Mouse (Mus musculus) spleen, adult 2 months (tissue): Measurements from ENCODE around the gene Uxt. TPM values are rescaled to one million over a fixed set of nuclear protein-coding genes. Genes with fewer than 3 reads are reported as not detected.

ENCODE experiments used
- DNase-seq, 2 experiments: peaks; one replicate each; pipeline versions ENCODE4 v3.0.0 to v3.0.0-alpha.2; 2012 to 2021; ENCODE audit warnings: low spot score in 2 of 2, low read depth in 1 of 2
- H3K27ac ChIP-seq: fragments of 200-500 bp; 2 replicates; pipeline ENCODE4 v1.5.1; 2012; ENCODE audit warnings: low read length, inconsistent platforms; ENCODE audit not compliant: insufficient read depth
- H3K27me3 ChIP-seq: fragments of 200-500 bp; 2 replicates; pipeline ENCODE4 v1.6.1; 2012; ENCODE audit warnings: mild to moderate bottlenecking, moderate library complexity, low read length, inconsistent platforms; ENCODE audit not compliant: control insufficient read depth, insufficient read depth
- H3K36me3 ChIP-seq: fragments of 200-500 bp; 2 replicates; pipeline ENCODE4 v1.6.1; 2012; ENCODE audit warnings: mild to moderate bottlenecking, low read length, inconsistent platforms; ENCODE audit not compliant: control insufficient read depth, insufficient read depth
- H3K4me1 ChIP-seq: fragments of 200-500 bp; 2 replicates; pipeline ENCODE4 v1.6.1; 2011; ENCODE audit warnings: inconsistent platforms; ENCODE audit not compliant: control insufficient read depth, insufficient read depth, insufficient read length
- H3K4me3 ChIP-seq: fragments of 200-500 bp; 2 replicates; pipeline ENCODE4 v1.5.1; 2011; ENCODE audit warnings: mild to moderate bottlenecking, inconsistent platforms; ENCODE audit not compliant: insufficient read depth, insufficient read length; ENCODE audit errors: extremely low read depth
- CTCF ChIP-seq: fragments of 200-500 bp; IDR thresholded peaks from 2 replicates; pipeline ENCODE4 v1.5.1; 2011; ENCODE audit warnings: mild to moderate bottlenecking, inconsistent platforms; ENCODE audit not compliant: insufficient read depth, insufficient read length, insufficient replicate concordance; ENCODE audit errors: extremely low read depth
- POLR2A ChIP-seq: fragments of 200-500 bp; IDR thresholded peaks from 2 replicates; pipeline ENCODE4 v1.6.1; 2011; ENCODE audit warnings: low read depth, low read length, inconsistent platforms
- WGBS: fragments of 180-500 bp; shearing (Covaris S2); methylation state at CpG from one replicate; pipeline ENCODE4 v1.1.7; 2018; 5-methylcytosine and 5-hydroxymethylcytosine counted together
- polyA plus RNA-seq: library from polyadenylated mRNA; depleted of rRNA; stranded (reverse); fragments of >200 nt; gene quantifications from 2 replicates; pipeline ENCODE4 v1.2.3, GENCODE M21; 2012

The Uxt gene
- polyA plus RNA-seq, 1 experiment: 8.0 TPM

GRCm38 (mm10) chrX:20929859-20930258, 32.0 kb downstream of the Uxt start:
- Histone ChIP-seq H3K4me3 (no peak overlapping the region), H3K4me1 (peaks cover 11% of the 10 kb centered on the region; the same call in 1 of the 2 replicates), H3K36me3 (peaks cover 11% of the 10 kb centered on the region; the same call in 1 of the 2 replicates), H3K27ac (no peak overlapping the region), H3K27me3 (no peaks in the 10 kb centered on the region)
- no peak for DNase-seq
- TF ChIP-seq CTCF (no peak), POLR2A (no peak)
- 42% methylated on average over 1 of the region's 1 CpGs for WGBS

DNA sequence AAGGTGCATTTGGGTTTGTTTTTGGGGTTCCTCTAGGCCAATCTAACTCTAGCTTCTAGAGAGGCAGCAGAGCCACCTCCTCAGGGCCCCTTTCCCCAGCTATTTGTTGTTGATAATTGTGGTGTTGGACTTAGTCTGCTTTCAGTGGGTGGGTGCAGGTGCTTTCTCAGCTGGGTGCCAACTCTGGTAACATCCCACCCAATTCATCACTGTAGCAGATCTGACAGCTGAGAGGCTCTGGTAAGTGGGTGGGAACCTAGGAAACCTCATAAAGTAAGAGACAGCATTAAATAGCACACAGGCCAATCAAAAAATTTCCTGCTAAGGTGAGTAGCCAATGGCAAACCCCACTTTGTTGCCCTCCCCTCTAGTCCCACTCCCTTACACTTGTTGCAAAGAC, 36.8 kb downstream of the Uxt start:
- Histone ChIP-seq H3K27ac (no peak overlapping the region), H3K4me1 (peaks cover 7% of the 10 kb centered on the region), H3K36me3 (peaks cover 11% of the 10 kb centered on the region; the same call in 1 of the 2 replicates), H3K4me3 (no peak overlapping the region), H3K27me3 (no peaks in the 10 kb centered on the region; the same call in 1 of the 2 replicates)
- DNase-seq: no peak
- TF ChIP-seq POLR2A (no peak), CTCF (no peak)

DNA sequence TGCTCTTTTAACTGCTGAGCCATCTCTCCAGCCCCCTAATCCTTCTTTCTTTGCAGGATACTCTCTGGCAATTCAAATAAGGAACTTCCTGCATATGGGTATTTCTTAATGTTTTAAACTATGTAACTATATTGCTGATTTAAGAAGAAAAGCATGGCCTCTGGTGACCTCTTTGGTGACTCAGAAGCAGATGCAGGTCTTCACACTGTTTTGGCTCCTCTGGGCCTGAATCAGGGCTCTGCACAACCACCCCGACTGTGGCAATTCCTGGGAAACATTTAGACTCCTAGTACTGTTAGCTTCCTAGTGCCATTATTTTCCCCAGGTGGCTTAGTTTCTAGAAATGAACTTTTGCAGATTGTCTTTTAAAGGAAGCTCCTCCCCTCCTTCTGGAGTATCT, 38.3 kb downstream of the Uxt start:
- H3K36me3 ChIP-seq: peaks cover 11% of the 10 kb centered on the region; the same call in 1 of the 2 replicates
- TF ChIP-seq CTCF (no peak), POLR2A (no peak)
- H3K4me1 ChIP-seq: peaks cover 7% of the 10 kb centered on the region
- no peak for DNase-seq
- H3K4me3 ChIP-seq: no peak overlapping the region
- H3K27ac ChIP-seq: no peak overlapping the region
- whole genome bisulfite sequencing: 62% methylated on average over 1 of the region's 1 CpGs
- no peaks in the 10 kb centered on the region; the same call in 1 of the 2 replicates for H3K27me3 ChIP-seq

GRCm38 (mm10) chrX:20921366-20921765, 40.5 kb downstream of the Uxt start:
- H3K4me1 ChIP-seq: peaks cover 7% of the 10 kb centered on the region
- no peaks in the 10 kb centered on the region for H3K36me3 ChIP-seq
- no peak for TF ChIP-seq POLR2A
- TF ChIP-seq CTCF: no peak
- DNase-seq: no peak
- H3K27ac ChIP-seq: no peak overlapping the region
- H3K4me3 ChIP-seq: no peak overlapping the region
- H3K27me3 ChIP-seq: no peaks in the 10 kb centered on the region; the same call in 1 of the 2 replicates
- 56% methylated on average over 5 of the region's 5 CpGs for WGBS

- Histone ChIP-seq H3K4me1 (peaks cover 7% of the 10 kb centered on the region), H3K4me3 (peak within 1 kb of the TSS; percentile 55; the same call in 1 of the 2 replicates), H3K27ac (no peak within 1 kb of the TSS), H3K27me3 (no peaks in the 10 kb centered on the region; the same call in 1 of the 2 replicates), H3K36me3 (no peaks in the 10 kb centered on the region)
- peak; percentile 61 to 63 for DNase-seq
- 15% methylated on average over 36 of the region's 44 CpGs for WGBS
- no peak for TF ChIP-seq CTCF
- no peak for TF ChIP-seq POLR2A
Measured at GRCm38 (mm10) chrX:20920844-20921364, 40.9 kb downstream of the Uxt start, which contains the start of gene Syn1. Syn1 (minus strand) TSS chrX:20921004.

GRCm38 (mm10) chrX:20920249-20920843, 41.5 kb downstream of the Uxt start:
- Histone ChIP-seq H3K4me3 (peak overlapping the region; percentile 55; the same call in 1 of the 2 replicates), H3K4me1 (peaks cover 7% of the 10 kb centered on the region), H3K36me3 (no peaks in the 10 kb centered on the region), H3K27ac (no peak overlapping the region), H3K27me3 (no peaks in the 10 kb centered on the region; the same call in 1 of the 2 replicates)
- peak in 1 of 2 experiments; percentile 20 for DNase-seq
- TF ChIP-seq POLR2A: no peak
- no peak for TF ChIP-seq CTCF
- 22% methylated on average over 45 of the region's 49 CpGs for WGBS

DNA sequence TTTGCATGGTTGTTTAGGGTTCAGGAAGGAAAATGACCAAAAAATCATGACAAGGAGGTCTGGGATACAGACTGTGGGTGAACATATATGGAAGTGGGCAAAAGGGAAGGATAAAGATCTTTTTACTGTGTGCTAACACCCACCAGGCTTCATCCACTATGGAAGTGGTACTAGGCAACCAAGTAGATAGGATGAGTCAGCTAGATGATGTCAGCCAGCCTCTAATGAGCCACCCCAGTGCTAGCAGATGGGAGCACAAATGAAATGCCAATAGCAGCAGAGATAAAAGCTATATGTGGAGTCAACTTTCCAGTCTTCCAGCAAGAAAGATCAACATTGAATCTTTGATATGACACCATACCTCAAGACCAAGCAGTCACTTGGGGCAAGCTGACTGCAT, 46.7 kb downstream of the Uxt start:
- H3K36me3 ChIP-seq: no peaks in the 10 kb centered on the region
- no peaks in the 10 kb centered on the region for H3K27me3 ChIP-seq
- TF ChIP-seq CTCF: no peak
- no peak for TF ChIP-seq POLR2A
- no peak overlapping the region for H3K27ac ChIP-seq
- H3K4me1 ChIP-seq: no peaks in the 10 kb centered on the region
- no peak overlapping the region for H3K4me3 ChIP-seq
- DNase-seq: no peak
